Mouse (Mus musculus) left cerebral cortex, postnatal 36 days (tissue): ENCODE data around the gene Sympk. TPM values are rescaled to one million over a fixed set of nuclear protein-coding genes. Genes with fewer than 3 reads are reported as not detected.

Source experiments
- DNase-seq, 2 experiments: peaks; one replicate each; pipeline ENCODE4 v3.0.0; 2021 to 2022; ENCODE audit warnings: low spot score in 2 of 2, mixed read lengths in 1 of 2
- intact Hi-C: fragments of 180-260 bp; cut with DNase I; formaldehyde crosslinking; loops from one replicate; pipeline ENCODE4 v1.15.1; 2025
- total RNA-seq, 2 experiments: library from RNA; stranded (reverse); gene quantifications; 2 replicates each; pipeline ENCODE4 v1.2.3; 2021

The Sympk gene
- total RNA-seq, 2 experiments from 2014 or later, result 126 to 129 TPM

- DNase-seq, result peak; percentile 95 to 96
- intact Hi-C loops, result loop anchor here (2.0 kb wide), 1 partner anchor 17 kb away; no protein-coding TSS in a partner anchor
These were observed 51.8 kb downstream of the Sympk start, which contains the start of gene Dmwd for GRCm38 (mm10) chr7:19075723-19076585. Gene Dmwd, plus strand, starts transcription at chr7:19076227.

GRCm38 (mm10) chr7:19076586-19076991 is 52.4 kb downstream of the Sympk start:
- DNase-seq, result no peak
- intact Hi-C loops, result no loop called here

- intact Hi-C loops, result no loop called here
- no peak for DNase-seq
These were observed 53.6 kb downstream of the Sympk start for GRCm38 (mm10) chr7:19077761-19078160.

GRCm38 (mm10) chr7:19078732-19079131 is 54.6 kb downstream of the Sympk start:
- intact Hi-C loops, result no loop called here

GRCm38 (mm10) chr7:19080451-19080950 is 56.3 kb downstream of the Sympk start:
- intact Hi-C loops, result no loop called here
- no peak for DNase-seq

More at GRCm38 (mm10) chr7:19078732-19079131, 54.6 kb downstream of the Sympk start:
- DNase-seq, result no peak

- intact Hi-C loops, result no loop called here
- no peak for DNase-seq
These were observed 58.0 kb downstream of the Sympk start for GRCm38 (mm10) chr7:19082171-19082570.

- DNase-seq, result no peak
- intact Hi-C loops, result no loop called here
These were observed 58.9 kb downstream of the Sympk start for GRCm38 (mm10) chr7:19083096-19083495.

GRCm38 (mm10) chr7:19083701-19084100 is 59.5 kb downstream of the Sympk start, which contains the start of gene Dmpk:
Gene Dmpk, plus strand, starts transcription at chr7:19083849.
- DNase-seq, result no peak
- intact Hi-C loops, result no loop called here

- intact Hi-C loops, result no loop called here
- DNase-seq, result no peak
These were observed 60.1 kb downstream of the Sympk start for GRCm38 (mm10) chr7:19084277-19084771.

- DNase-seq, result no peak
- intact Hi-C loops, result no loop called here
These were observed 60.8 kb downstream of the Sympk start for GRCm38 (mm10) chr7:19084921-19085473.

- intact Hi-C loops, result no loop called here
- DNase-seq, result no peak
These were observed 61.3 kb downstream of the Sympk start for GRCm38 (mm10) chr7:19085495-19085894.

GRCm38 (mm10) chr7:19086042-19086441 is 61.9 kb downstream of the Sympk start:
- intact Hi-C loops, result no loop called here
- no peak for DNase-seq

GRCm38 (mm10) chr7:19086760-19087159 is 62.6 kb downstream of the Sympk start:
- DNase-seq, result no peak
- intact Hi-C loops, result no loop called here

- intact Hi-C loops, result no loop called here
- DNase-seq, result no peak
These were observed 64.6 kb downstream of the Sympk start for GRCm38 (mm10) chr7:19088813-19089212.

- intact Hi-C loops, result loop anchor here (2.0 kb wide), 1 partner anchor 17 kb away; no protein-coding TSS in a partner anchor
- DNase-seq, result no peak
These were observed 67.7 kb downstream of the Sympk start for GRCm38 (mm10) chr7:19091913-19092312.

GRCm38 (mm10) chr7:19092381-19093173 is 68.4 kb downstream of the Sympk start:
- intact Hi-C loops, result loop anchor here (2.0 kb wide), 1 partner anchor 18 kb away; no protein-coding TSS in a partner anchor
- DNase-seq, result no peak

- intact Hi-C loops, result loop anchor here (2.0 kb wide), 1 partner anchor 18 kb away; no protein-coding TSS in a partner anchor
- DNase-seq, result peak; percentile 68 to 75
These were observed 69.0 kb downstream of the Sympk start for GRCm38 (mm10) chr7:19093174-19093521.

- intact Hi-C loops, result loop anchor here (2.0 kb wide), 1 partner anchor 19 kb away; no protein-coding TSS in a partner anchor
- peak; percentile 80 to 83 for DNase-seq
These were observed 69.6 kb downstream of the Sympk start for GRCm38 (mm10) chr7:19093537-19094385.

GRCm38 (mm10) chr7:19094471-19094825 is 70.3 kb downstream of the Sympk start, which contains the start of gene Six5:
Gene Six5, plus strand, starts transcription at chr7:19094594.
- no peak for DNase-seq
- intact Hi-C loops, result no loop called here
